Mouse (Mus musculus) heart, embryonic 12.5 days (tissue): ENCODE results near the gene Fam136a. TPM values are rescaled to one million over a fixed set of nuclear protein-coding genes. Genes with fewer than 3 reads are reported as not detected.
A peak's percentile ranks its signal among the peaks of the same experiment; 100 is the strongest.

Experiments used
- ATAC-seq: fragments of 200-750 bp; cut with Nextera tagmentation; 2 replicates; pipeline ENCODE4 v1.8.0; 2017; ENCODE audit warnings: moderate TSS enrichment, moderate library complexity; ENCODE audit not compliant: insufficient number of reproducible peaks, low FRiP score
- H3K27ac ChIP-seq: fragments of 300-500 bp; sonication (generic); 2 replicates; pipeline ENCODE4 v1.5.1; 2016; ENCODE audit warnings: mild to moderate bottlenecking, moderate library complexity; ENCODE audit not compliant: poor library complexity, severe bottlenecking
- H3K27me3 ChIP-seq: fragments of 300-500 bp; sonication (generic); replicated peaks from 2 replicates; pipeline ENCODE4 v1.6.1; 2016; ENCODE audit warnings: mild to moderate bottlenecking, moderate library complexity
- H3K36me3 ChIP-seq: fragments of 300-500 bp; sonication (generic); 2 replicates; pipeline ENCODE4 v1.6.1; 2016; ENCODE audit warnings: mild to moderate bottlenecking, moderate library complexity
- H3K4me1 ChIP-seq: fragments of 300-500 bp; sonication (generic); replicated peaks from 2 replicates; pipeline ENCODE4 v1.6.1; 2016; ENCODE audit warnings: mild to moderate bottlenecking
- H3K4me2 ChIP-seq: fragments of 300-500 bp; sonication (generic); 2 replicates; pipeline ENCODE4 v1.6.1; 2016; ENCODE audit warnings: mild to moderate bottlenecking, moderate library complexity
- H3K4me3 ChIP-seq: fragments of 300-500 bp; sonication (generic); 2 replicates; pipeline ENCODE4 v1.5.1; 2016; ENCODE audit warnings: mild to moderate bottlenecking
- H3K9ac ChIP-seq: fragments of 300-500 bp; sonication (generic); 2 replicates; pipeline ENCODE4 v1.6.1; 2016; ENCODE audit warnings: mild to moderate bottlenecking, moderate library complexity
- H3K9me3 ChIP-seq: fragments of 300-500 bp; sonication (generic); replicated peaks from 2 replicates; pipeline ENCODE4 v1.6.1; 2016; ENCODE audit warnings: mild to moderate bottlenecking, moderate library complexity
- WGBS: fragments of 180-500 bp; shearing (Covaris S2); methylation state at CpG from one replicate; pipeline ENCODE4 v1.1.7; 2016; 5-methylcytosine and 5-hydroxymethylcytosine counted together
- polyA plus RNA-seq: library from polyadenylated mRNA; unstranded; fragments of >200 nt; fragmentation: Nextera tagmentation; extraction: Ambion mirVana; gene quantifications from 2 replicates; pipeline ENCODE4 v1.2.1, GENCODE M21; 2016

Gene Fam136a
- polyA plus RNA-seq, 1 experiment from 2014 or later: 102 TPM

- H3K9me3 ChIP-seq: no peaks in the 10 kb centered on the region
- 3% methylated on average over 14 of the region's 14 CpGs for WGBS
- H3K36me3 ChIP-seq: peaks cover 15% of the 10 kb centered on the region
- peak overlapping the region; percentile 90 for H3K4me2 ChIP-seq
- H3K9ac ChIP-seq: peak overlapping the region; percentile 84
- H3K4me3 ChIP-seq: peak overlapping the region; percentile 86
- no peak for ATAC-seq
- H3K27me3 ChIP-seq: no peaks in the 10 kb centered on the region
- H3K4me1 ChIP-seq: peaks cover 31% of the 10 kb centered on the region
- peak overlapping the region; percentile 84; the same call in 1 of the 2 replicates for H3K27ac ChIP-seq
Observed at GRCm38 (mm10) chr6:86397257-86397980, 32.0 kb downstream of the Fam136a start.

- H3K27ac ChIP-seq: no peak overlapping the region
- WGBS: 77% methylated on average over 2 of the region's 2 CpGs
- H3K9me3 ChIP-seq: no peaks in the 10 kb centered on the region
Observed at GRCm38 (mm10) chr6:86398986-86399385, 33.5 kb downstream of the Fam136a start.

GRCm38 (mm10) chr6:86399995-86400394 is 34.5 kb downstream of the Fam136a start:
- WGBS: 65% methylated on average over 2 of the region's 2 CpGs
- Histone ChIP-seq H3K9me3 (no peaks in the 10 kb centered on the region), H3K27ac (no peak overlapping the region), H3K36me3 (no peaks in the 10 kb centered on the region), H3K27me3 (no peaks in the 10 kb centered on the region), H3K4me3 (no peak overlapping the region), H3K4me1 (peaks cover 22% of the 10 kb centered on the region), H3K9ac (no peak overlapping the region), H3K4me2 (no peak overlapping the region)
- no peak for ATAC-seq

More at GRCm38 (mm10) chr6:86398986-86399385, 33.5 kb downstream of the Fam136a start:
- H3K4me3 ChIP-seq: no peak overlapping the region
- no peaks in the 10 kb centered on the region for H3K27me3 ChIP-seq
- peaks cover 5% of the 10 kb centered on the region; the same call in 1 of the 2 replicates for H3K36me3 ChIP-seq
- no peak overlapping the region for H3K4me2 ChIP-seq
- peaks cover 31% of the 10 kb centered on the region for H3K4me1 ChIP-seq
- H3K9ac ChIP-seq: no peak overlapping the region
- no peak for ATAC-seq

GRCm38 (mm10) chr6:86400972-86401371 is 35.5 kb downstream of the Fam136a start:
- Histone ChIP-seq H3K36me3 (no peaks in the 10 kb centered on the region), H3K4me2 (peak overlapping the region; percentile 62), H3K9ac (no peak overlapping the region; the same call in 1 of the 2 replicates), H3K9me3 (no peaks in the 10 kb centered on the region), H3K4me1 (peaks cover 15% of the 10 kb centered on the region), H3K27ac (no peak overlapping the region), H3K27me3 (no peaks in the 10 kb centered on the region), H3K4me3 (peak overlapping the region; percentile 33)
- 5% methylated on average over 9 of the region's 9 CpGs for WGBS
- ATAC-seq: no peak

GRCm38 (mm10) chr6:86402681-86403607 is 37.5 kb downstream of the Fam136a start:
- H3K9ac ChIP-seq: no peak overlapping the region
- no peak for ATAC-seq
- H3K27ac ChIP-seq: no peak overlapping the region

GRCm38 (mm10) chr6:86403728-86404099 is 38.3 kb downstream of the Fam136a start:
- Histone ChIP-seq H3K9me3 (no peaks in the 10 kb centered on the region), H3K4me2 (peak overlapping the region; percentile 69), H3K27ac (peak overlapping the region; percentile 98), H3K36me3 (peaks cover 12% of the 10 kb centered on the region), H3K9ac (no peak overlapping the region), H3K27me3 (no peaks in the 10 kb centered on the region), H3K4me1 (peaks cover 14% of the 10 kb centered on the region), H3K4me3 (peak overlapping the region; percentile 79)
- under 1% methylated on average over 15 of the region's 15 CpGs for WGBS
- peak; percentile 75 for ATAC-seq

More at GRCm38 (mm10) chr6:86402681-86403607, 37.5 kb downstream of the Fam136a start:
- 36% methylated on average over 12 of the region's 12 CpGs for WGBS
- H3K27me3 ChIP-seq: no peaks in the 10 kb centered on the region
- peaks cover 8% of the 10 kb centered on the region; the same call in 1 of the 2 replicates for H3K36me3 ChIP-seq
- peaks cover 14% of the 10 kb centered on the region for H3K4me1 ChIP-seq
- H3K4me2 ChIP-seq: peak overlapping the region; percentile 31
- H3K4me3 ChIP-seq: peak overlapping the region; percentile 79
- no peaks in the 10 kb centered on the region for H3K9me3 ChIP-seq

GRCm38 (mm10) chr6:86404100-86404861 is 38.8 kb downstream of the Fam136a start, which contains the start of gene Tia1:
Gene Tia1, plus strand, starts transcription at chr6:86404219.
- Histone ChIP-seq H3K9ac (peak within 1 kb of the TSS; percentile 92), H3K36me3 (peaks cover 15% of the 10 kb centered on the region), H3K27ac (peak within 1 kb of the TSS; percentile 98), H3K4me2 (peak within 1 kb of the TSS; percentile 69), H3K4me1 (peaks cover 14% of the 10 kb centered on the region), H3K4me3 (peak within 1 kb of the TSS; percentile 79), H3K27me3 (no peaks in the 10 kb centered on the region), H3K9me3 (no peaks in the 10 kb centered on the region)
- peak; percentile 98 for ATAC-seq
- under 1% methylated on average over 62 of the region's 62 CpGs for WGBS

GRCm38 (mm10) chr6:86404996-86405395 is 39.5 kb downstream of the Fam136a start:
- Histone ChIP-seq H3K36me3 (peaks cover 15% of the 10 kb centered on the region), H3K4me1 (peaks cover 14% of the 10 kb centered on the region), H3K27me3 (no peaks in the 10 kb centered on the region), H3K27ac (peak overlapping the region; percentile 98), H3K9me3 (no peaks in the 10 kb centered on the region), H3K9ac (peak overlapping the region; percentile 92), H3K4me3 (peak overlapping the region; percentile 79), H3K4me2 (peak overlapping the region; percentile 69)
- ATAC-seq: no peak
- 2% methylated on average over 11 of the region's 11 CpGs for WGBS

GRCm38 (mm10) chr6:86406306-86406705 is 40.9 kb downstream of the Fam136a start:
- H3K9ac ChIP-seq: no peak overlapping the region
- no peaks in the 10 kb centered on the region for H3K27me3 ChIP-seq
- peaks cover 15% of the 10 kb centered on the region for H3K36me3 ChIP-seq
- H3K4me1 ChIP-seq: peaks cover 10% of the 10 kb centered on the region
- H3K27ac ChIP-seq: no peak overlapping the region
- no peak overlapping the region for H3K4me3 ChIP-seq
- H3K9me3 ChIP-seq: no peaks in the 10 kb centered on the region
- H3K4me2 ChIP-seq: peak overlapping the region; percentile 44; the same call in 1 of the 2 replicates
- ATAC-seq: no peak

- Histone ChIP-seq H3K9ac (no peak overlapping the region), H3K36me3 (peaks cover 68% of the 10 kb centered on the region), H3K4me1 (no peaks in the 10 kb centered on the region), H3K27me3 (no peaks in the 10 kb centered on the region), H3K4me2 (no peak overlapping the region), H3K4me3 (no peak overlapping the region), H3K9me3 (no peaks in the 10 kb centered on the region), H3K27ac (no peak overlapping the region)
- 88% methylated on average over 6 of the region's 6 CpGs for WGBS
- ATAC-seq: no peak
Observed at GRCm38 (mm10) chr6:86418711-86419110, 53.3 kb downstream of the Fam136a start.
